Mouse (Mus musculus) spleen, postnatal 14 days (tissue): ENCODE results near the gene Wnt1.

Source experiments
- DNase-seq, 2 experiments: peaks; one replicate each; pipeline ENCODE4 v3.0.0; 2021 to 2022; ENCODE audit warnings: low spot score in 2 of 2

Wnt1 gene

GRCm38 (mm10) chr15:98834059-98834458 is 44.4 kb downstream of the Wnt1 start:
- no peak for DNase-seq

- no peak for DNase-seq
These were observed 45.6 kb downstream of the Wnt1 start for GRCm38 (mm10) chr15:98835291-98835690.

GRCm38 (mm10) chr15:98837006-98837742 is 47.5 kb downstream of the Wnt1 start:
- DNase-seq: no peak

- DNase-seq: no peak
These were observed 48.1 kb downstream of the Wnt1 start for GRCm38 (mm10) chr15:98837743-98838103.

- DNase-seq: no peak
These were observed 49.5 kb downstream of the Wnt1 start for GRCm38 (mm10) chr15:98839161-98839560.

GRCm38 (mm10) chr15:98839671-98840585 is 50.3 kb downstream of the Wnt1 start:
- DNase-seq: no peak
